Mouse (Mus musculus): ENCODE data around the gene Terf2. TPM values are rescaled to one million over a fixed set of nuclear protein-coding genes. Genes with fewer than 3 reads are reported as not detected.

Gene Terf2
- polyA plus RNA-seq, 1 experiment from 2014 or later = 10.9 TPM

DNA sequence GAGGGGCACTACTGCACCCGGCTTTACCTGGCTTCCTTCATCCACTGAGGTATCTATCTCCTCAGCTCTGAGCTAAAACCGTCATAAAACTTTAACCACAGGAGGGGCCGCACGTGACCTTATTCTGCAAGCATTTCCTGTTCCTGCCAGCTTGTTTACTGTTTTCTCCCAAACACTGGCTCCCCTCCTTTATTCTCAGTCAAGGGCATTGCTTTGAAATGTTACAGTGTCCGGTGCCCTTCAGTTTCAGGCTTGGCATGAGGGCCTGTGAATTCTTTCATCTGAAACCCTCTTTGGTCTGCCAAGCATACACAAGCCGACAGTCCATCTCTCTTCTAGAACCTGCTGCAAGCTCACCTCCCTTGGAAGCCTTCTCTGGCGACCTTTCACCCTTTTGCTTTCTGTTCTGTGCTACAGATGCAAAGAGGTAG is 22.5 kb upstream of the Terf2 start:
- Histone ChIP-seq H3K27me3 (ENCODE audit: control insufficient read depth, insufficient read depth, low read length) (no peaks in the 10 kb centered on the region), H3K36me3 (ENCODE audit: control insufficient read depth, insufficient read depth, low read length) (no peaks in the 10 kb centered on the region), H3K9ac (ENCODE audit: low read depth, low read length) (no peak overlapping the region), H3K27ac (ENCODE audit: low read depth, low read length) (peak overlapping the region; percentile 0; the same call in 1 of the 2 replicates), H3K4me3 (ENCODE audit: low read depth, low read length) (no peak overlapping the region), H3K4me2 (no peak overlapping the region), H3K9me3 (replicated peaks; ENCODE audit: control insufficient read depth, low read length) (no peaks in the 10 kb centered on the region), H3K4me1 (ENCODE audit: control insufficient read depth, insufficient read depth, low read length) (peaks cover 20% of the 10 kb centered on the region)
- 48% methylated on average over 7 of the region's 7 CpGs for WGBS (ENCODE audit: insufficient replicate concordance)
- no peak for ATAC-seq (replicated peaks; ENCODE audit: insufficient number of reproducible peaks, low FRiP score, low TSS enrichment)

DNA sequence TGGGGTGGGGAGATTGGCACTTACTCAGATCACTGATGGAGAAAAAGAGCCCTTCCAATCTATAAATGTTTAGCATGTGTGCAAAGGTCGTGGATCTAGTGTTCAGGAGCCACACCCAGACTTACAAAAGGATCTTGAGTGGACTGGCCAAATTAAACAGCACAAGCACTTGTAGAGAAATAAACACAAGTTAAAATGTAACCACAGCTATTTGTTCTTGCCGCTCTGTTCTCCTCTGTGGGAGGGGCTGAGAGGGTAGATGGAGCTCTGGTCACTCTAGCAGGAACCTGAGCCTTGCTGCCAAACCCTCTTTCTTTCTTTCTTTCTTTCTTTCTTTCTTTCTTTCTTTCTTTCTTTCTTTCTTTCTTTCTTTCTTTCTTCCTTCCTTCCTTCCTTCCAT is 20.7 kb upstream of the Terf2 start:
- ATAC-seq (replicated peaks; ENCODE audit: insufficient number of reproducible peaks, low FRiP score, low TSS enrichment) = no peak
- no peak overlapping the region for H3K9ac ChIP-seq (ENCODE audit: low read depth, low read length)
- WGBS (ENCODE audit: insufficient replicate concordance) = 62% methylated on average over 2 of the region's 2 CpGs

DNA sequence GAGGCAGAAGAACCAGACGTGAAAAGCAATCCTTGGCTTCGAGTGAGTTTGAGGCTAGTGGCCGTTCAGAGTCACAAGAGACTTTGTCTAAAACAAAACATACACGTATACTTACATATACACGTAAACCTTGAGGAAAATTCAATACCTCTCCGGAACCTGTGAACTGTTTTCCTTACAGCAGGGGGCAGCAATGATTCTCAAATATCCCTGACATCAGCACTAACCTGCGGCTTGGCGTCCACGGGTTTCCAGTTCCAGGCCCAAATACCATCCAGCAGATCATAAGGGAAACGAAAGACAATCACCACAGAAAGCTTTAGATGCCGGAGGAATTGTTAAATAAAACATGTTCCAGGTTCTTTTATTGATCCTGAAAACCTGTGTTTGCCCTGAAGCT is 19.7 kb upstream of the Terf2 start:
- Histone ChIP-seq H3K36me3 (ENCODE audit: control insufficient read depth, insufficient read depth, low read length) (no peaks in the 10 kb centered on the region), H3K4me1 (ENCODE audit: control insufficient read depth, insufficient read depth, low read length) (peaks cover 12% of the 10 kb centered on the region; the same call in 1 of the 2 replicates), H3K27me3 (ENCODE audit: control insufficient read depth, insufficient read depth, low read length) (no peaks in the 10 kb centered on the region), H3K27ac (ENCODE audit: low read depth, low read length) (no peak overlapping the region), H3K4me3 (ENCODE audit: low read depth, low read length) (no peak overlapping the region), H3K4me2 (no peak overlapping the region), H3K9me3 (replicated peaks; ENCODE audit: control insufficient read depth, low read length) (no peaks in the 10 kb centered on the region), H3K9ac (ENCODE audit: low read depth, low read length) (no peak overlapping the region)
- 14% methylated on average over 11 of the region's 11 CpGs for WGBS (ENCODE audit: insufficient replicate concordance)
- no peak for ATAC-seq (replicated peaks; ENCODE audit: insufficient number of reproducible peaks, low FRiP score, low TSS enrichment)

More for the DNA sequence above, 20.7 kb upstream of the Terf2 start:
- no peaks in the 10 kb centered on the region for H3K9me3 ChIP-seq (replicated peaks; ENCODE audit: control insufficient read depth, low read length)
- H3K4me1 ChIP-seq (ENCODE audit: control insufficient read depth, insufficient read depth, low read length) = peaks cover 12% of the 10 kb centered on the region; the same call in 1 of the 2 replicates
- H3K4me2 ChIP-seq = no peak overlapping the region
- no peak overlapping the region for H3K4me3 ChIP-seq (ENCODE audit: low read depth, low read length)
- H3K27me3 ChIP-seq (ENCODE audit: control insufficient read depth, insufficient read depth, low read length) = no peaks in the 10 kb centered on the region
- H3K27ac ChIP-seq (ENCODE audit: low read depth, low read length) = no peak overlapping the region
- H3K36me3 ChIP-seq (ENCODE audit: control insufficient read depth, insufficient read depth, low read length) = no peaks in the 10 kb centered on the region

DNA sequence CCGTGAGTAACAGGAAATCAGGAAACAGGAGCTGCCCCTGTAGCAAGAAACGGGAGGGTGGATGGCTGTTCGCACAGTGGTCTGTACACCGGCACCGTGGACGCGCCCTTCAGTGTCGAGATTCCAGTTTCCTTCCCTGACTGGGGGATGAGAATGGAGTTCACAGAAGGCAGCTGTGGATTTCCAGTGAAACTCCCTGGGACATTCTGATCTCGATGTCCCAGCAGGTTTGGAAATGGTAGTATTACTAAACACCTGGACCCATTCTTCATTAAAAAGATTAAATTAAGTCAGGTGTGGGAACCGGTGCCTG is 18.6 kb upstream of the Terf2 start:
- H3K9ac ChIP-seq (ENCODE audit: low read depth, low read length) = 0 out of 2 replicates have a peak overlapping the region, but pooled peaks have one; percentile 34
- peak overlapping the region; percentile 12; the same call in 1 of the 2 replicates for H3K27ac ChIP-seq (ENCODE audit: low read depth, low read length)
- WGBS (ENCODE audit: insufficient replicate concordance) = 49% methylated on average over 10 of the region's 10 CpGs
- H3K9me3 ChIP-seq (replicated peaks; ENCODE audit: control insufficient read depth, low read length) = no peaks in the 10 kb centered on the region
- H3K4me2 ChIP-seq = peak overlapping the region; percentile 34
- peaks cover 12% of the 10 kb centered on the region; the same call in 1 of the 2 replicates for H3K4me1 ChIP-seq (ENCODE audit: control insufficient read depth, insufficient read depth, low read length)
- H3K4me3 ChIP-seq (ENCODE audit: low read depth, low read length) = no peak overlapping the region
- ATAC-seq (replicated peaks; ENCODE audit: insufficient number of reproducible peaks, low FRiP score, low TSS enrichment) = no peak
- no peaks in the 10 kb centered on the region for H3K36me3 ChIP-seq (ENCODE audit: control insufficient read depth, insufficient read depth, low read length)
- H3K27me3 ChIP-seq (ENCODE audit: control insufficient read depth, insufficient read depth, low read length) = no peaks in the 10 kb centered on the region

DNA sequence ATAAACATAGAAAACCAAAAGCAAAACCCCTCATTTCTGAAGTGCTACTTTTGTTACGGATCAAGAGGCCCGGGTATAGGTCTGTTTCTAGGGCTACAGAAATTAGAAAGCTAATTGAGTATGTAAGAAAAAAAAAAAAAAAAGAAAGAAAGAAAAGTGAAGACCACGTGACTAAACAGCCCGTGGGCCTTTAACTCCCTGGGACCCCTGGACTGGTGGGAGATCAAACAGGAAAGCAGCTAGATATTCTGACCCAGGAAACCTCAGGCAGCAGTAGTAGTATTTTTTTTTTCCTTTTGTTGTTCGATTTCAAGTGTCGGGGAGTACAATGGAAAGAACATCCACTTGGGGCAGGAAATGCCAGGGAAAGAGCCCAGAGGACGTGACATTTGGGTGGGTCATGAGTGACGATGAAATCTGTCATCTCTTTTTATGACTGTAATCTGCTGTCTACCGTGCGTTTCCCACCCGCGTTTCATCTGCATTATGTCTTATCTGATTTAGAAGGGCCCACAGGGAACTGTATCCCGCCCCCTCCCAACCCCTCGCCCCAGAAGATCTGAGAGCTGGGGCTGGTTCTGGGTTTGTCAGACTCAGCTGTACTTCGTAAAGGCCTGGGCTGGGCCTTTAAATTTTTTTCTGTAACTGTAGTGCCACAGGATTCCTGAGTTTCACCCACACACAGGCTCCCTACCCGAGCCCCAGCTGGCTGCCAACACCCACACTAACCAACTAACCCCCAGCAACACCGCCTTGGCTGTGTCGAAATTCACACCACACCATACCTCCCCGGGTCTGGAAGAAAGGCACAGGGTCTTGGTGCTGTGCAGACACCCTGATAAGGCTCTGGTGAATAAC is 18.0 kb upstream of the Terf2 start:
- ATAC-seq (replicated peaks; ENCODE audit: insufficient number of reproducible peaks, low FRiP score, low TSS enrichment) = no peak
- Histone ChIP-seq H3K4me1 (ENCODE audit: control insufficient read depth, insufficient read depth, low read length) (peaks cover 12% of the 10 kb centered on the region; the same call in 1 of the 2 replicates), H3K4me2 (peak overlapping the region; percentile 34), H3K4me3 (ENCODE audit: low read depth, low read length) (no peak overlapping the region), H3K9me3 (replicated peaks; ENCODE audit: control insufficient read depth, low read length) (no peaks in the 10 kb centered on the region), H3K27me3 (ENCODE audit: control insufficient read depth, insufficient read depth, low read length) (no peaks in the 10 kb centered on the region), H3K27ac (ENCODE audit: low read depth, low read length) (peak overlapping the region; percentile 12; the same call in 1 of the 2 replicates), H3K9ac (ENCODE audit: low read depth, low read length) (0 out of 2 replicates have a peak overlapping the region, but pooled peaks have one; percentile 34), H3K36me3 (ENCODE audit: control insufficient read depth, insufficient read depth, low read length) (no peaks in the 10 kb centered on the region)
- 44% methylated on average over 19 of the region's 19 CpGs for WGBS (ENCODE audit: insufficient replicate concordance)

DNA sequence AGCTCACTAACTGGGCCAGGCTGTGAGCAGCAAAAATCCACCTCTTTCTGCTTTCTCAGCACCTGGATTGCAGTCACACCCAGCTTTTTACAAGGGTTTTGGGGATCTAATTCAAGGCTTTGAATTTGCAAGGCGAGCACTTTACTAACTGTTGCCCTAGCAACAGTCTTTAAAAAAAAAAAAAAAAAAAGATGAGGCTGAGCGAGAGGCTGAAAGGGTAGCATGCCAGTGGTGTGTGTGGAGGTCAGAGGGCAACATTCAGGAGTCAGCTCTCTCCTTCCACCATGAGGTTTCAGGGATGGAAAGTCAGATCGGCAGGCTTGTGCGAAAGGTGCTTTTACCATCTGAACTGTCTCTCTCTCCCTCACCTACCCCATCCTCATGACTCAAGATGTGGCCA is 16.9 kb upstream of the Terf2 start:
- Histone ChIP-seq H3K4me3 (ENCODE audit: low read depth, low read length) (no peak overlapping the region), H3K36me3 (ENCODE audit: control insufficient read depth, insufficient read depth, low read length) (no peaks in the 10 kb centered on the region), H3K4me2 (no peak overlapping the region), H3K27ac (ENCODE audit: low read depth, low read length) (no peak overlapping the region), H3K4me1 (ENCODE audit: control insufficient read depth, insufficient read depth, low read length) (0 out of 2 replicates have a peak, but pooled peaks cover 5% of the 10 kb centered on the region), H3K9me3 (replicated peaks; ENCODE audit: control insufficient read depth, low read length) (no peaks in the 10 kb centered on the region), H3K9ac (ENCODE audit: low read depth, low read length) (no peak overlapping the region), H3K27me3 (ENCODE audit: control insufficient read depth, insufficient read depth, low read length) (no peaks in the 10 kb centered on the region)
- no peak for ATAC-seq (replicated peaks; ENCODE audit: insufficient number of reproducible peaks, low FRiP score, low TSS enrichment)
- 56% methylated on average over 4 of the region's 4 CpGs for WGBS (ENCODE audit: insufficient replicate concordance)

DNA sequence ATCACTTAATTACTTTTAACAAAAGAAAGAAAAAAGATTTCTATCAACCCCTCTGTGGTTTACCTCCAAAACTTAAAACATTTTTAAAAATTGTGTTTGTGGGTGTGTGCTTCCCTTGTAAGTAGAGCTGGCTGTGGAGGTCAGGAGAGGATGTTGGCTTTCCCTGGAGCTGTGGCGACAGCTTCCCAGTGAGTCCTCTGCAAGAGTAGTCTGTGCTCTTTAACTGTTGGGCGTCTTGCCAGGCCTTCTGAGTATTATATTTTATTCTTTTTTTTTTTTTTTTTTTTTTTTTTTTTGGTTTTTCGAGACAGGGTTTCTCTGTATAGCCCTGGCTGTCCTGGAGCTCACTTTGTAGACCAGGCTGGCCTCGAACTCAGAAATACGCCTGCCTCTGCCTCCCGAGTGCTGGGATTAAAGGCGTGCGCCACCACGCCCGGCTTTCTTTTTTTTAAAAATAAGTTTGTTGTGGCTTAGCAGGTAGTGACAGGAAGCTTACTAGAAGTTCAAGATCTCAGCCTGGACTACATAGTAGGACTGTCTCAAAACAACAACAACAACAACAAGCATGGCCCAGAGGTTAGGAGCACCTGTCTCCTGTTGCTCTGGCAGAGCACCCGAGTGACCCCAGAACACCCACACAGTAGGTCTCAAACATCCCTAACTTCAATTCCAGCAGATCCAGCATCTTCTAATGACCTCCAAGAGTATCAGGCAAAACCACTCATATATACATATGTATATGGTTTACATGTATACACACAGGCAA is 15.2 kb upstream of the Terf2 start:
- Histone ChIP-seq H3K27me3 (ENCODE audit: control insufficient read depth, insufficient read depth, low read length) (no peaks in the 10 kb centered on the region), H3K9me3 (replicated peaks; ENCODE audit: control insufficient read depth, low read length) (no peaks in the 10 kb centered on the region), H3K9ac (ENCODE audit: low read depth, low read length) (no peak overlapping the region), H3K4me3 (ENCODE audit: low read depth, low read length) (no peak overlapping the region), H3K36me3 (ENCODE audit: control insufficient read depth, insufficient read depth, low read length) (no peaks in the 10 kb centered on the region), H3K4me1 (ENCODE audit: control insufficient read depth, insufficient read depth, low read length) (0 out of 2 replicates have a peak, but pooled peaks cover 5% of the 10 kb centered on the region), H3K27ac (ENCODE audit: low read depth, low read length) (no peak overlapping the region), H3K4me2 (no peak overlapping the region)
- 89% methylated on average over 10 of the region's 11 CpGs for WGBS (ENCODE audit: insufficient replicate concordance)
- ATAC-seq (replicated peaks; ENCODE audit: insufficient number of reproducible peaks, low FRiP score, low TSS enrichment) = no peak

DNA sequence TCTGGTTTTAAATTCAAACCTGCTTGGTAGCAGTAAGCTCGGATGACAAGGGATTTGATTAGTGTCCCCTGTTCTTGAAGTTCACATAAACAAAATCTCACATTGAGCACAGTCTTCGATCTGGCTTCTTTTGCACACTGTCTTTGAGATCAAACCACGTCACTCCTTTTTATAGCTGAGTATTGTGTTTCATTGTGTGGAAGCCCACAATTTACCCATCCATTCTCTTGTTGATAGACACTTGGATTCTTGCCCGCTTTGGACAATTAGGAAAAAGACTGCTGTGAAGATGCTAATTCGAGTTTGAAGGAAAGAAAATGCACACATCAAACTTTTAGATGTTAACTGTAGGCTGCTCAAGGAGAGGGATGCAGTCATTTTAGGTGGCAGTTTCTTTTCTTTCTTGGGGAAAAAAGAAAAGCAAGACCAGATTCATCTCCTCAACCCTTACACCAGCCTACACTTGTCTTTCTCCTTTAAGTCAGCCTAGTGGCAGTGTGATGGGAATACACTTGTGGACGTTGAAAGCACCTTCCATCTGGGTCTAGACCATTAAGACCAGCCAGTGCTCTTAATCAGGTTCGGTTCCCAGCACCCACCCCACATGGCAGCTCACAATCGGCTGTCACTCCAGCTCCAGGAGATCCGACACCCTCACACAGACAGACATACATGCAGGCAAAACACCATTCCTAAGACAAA is 14.4 kb upstream of the Terf2 start:
- Histone ChIP-seq H3K27me3 (ENCODE audit: control insufficient read depth, insufficient read depth, low read length) (no peaks in the 10 kb centered on the region), H3K4me1 (ENCODE audit: control insufficient read depth, insufficient read depth, low read length) (0 out of 2 replicates have a peak, but pooled peaks cover 5% of the 10 kb centered on the region), H3K36me3 (ENCODE audit: control insufficient read depth, insufficient read depth, low read length) (no peaks in the 10 kb centered on the region), H3K27ac (ENCODE audit: low read depth, low read length) (no peak overlapping the region), H3K9ac (ENCODE audit: low read depth, low read length) (no peak overlapping the region), H3K4me2 (no peak overlapping the region), H3K9me3 (replicated peaks; ENCODE audit: control insufficient read depth, low read length) (no peaks in the 10 kb centered on the region), H3K4me3 (ENCODE audit: low read depth, low read length) (no peak overlapping the region)
- WGBS (ENCODE audit: insufficient replicate concordance) = 75% methylated on average over 9 of the region's 9 CpGs
- ATAC-seq (replicated peaks; ENCODE audit: insufficient number of reproducible peaks, low FRiP score, low TSS enrichment) = no peak
